Mouse (Mus musculus): ENCODE measurements around the gene Il17ra. TPM values are rescaled to one million over a fixed set of nuclear protein-coding genes. Genes with fewer than 3 reads are reported as not detected.

Gene Il17ra
- total RNA-seq, 2 experiments from 2014 or later, result 12.1 to 17.0 TPM

Other genes with a start within 250 kb of the Il17ra start
- under 1 TPM in 1 of 2 experiments, not detected in 1; 0.32 TPM for gene D330020A13Rik, start 168.9 kb upstream of the Il17ra start, total RNA-seq (2021)
- 1 to 10 TPM in 1 of 2 experiments, under 1 TPM in 1; 0.55 to 1.3 TPM for gene B4galnt3, start 168.7 kb upstream of the Il17ra start, total RNA-seq (2021)
- 10 to 100 TPM; 40.3 to 42.1 TPM for gene Kdm5a, start 99.1 kb upstream of the Il17ra start, total RNA-seq (2021)
- 1 to 10 TPM; 4.1 to 4.7 TPM for gene Ccdc77, start 98.9 kb upstream of the Il17ra start, total RNA-seq (2021)
- gene Tmem121b, start 30.6 kb downstream of the Il17ra start, total RNA-seq (2021), result 10 to 100 TPM; 65.3 to 78.4 TPM
- gene Hdhd5, start 68.1 kb downstream of the Il17ra start, total RNA-seq (2021), result 10 to 100 TPM; 33.0 to 37.0 TPM
- gene Cecr2, start 203.1 kb downstream of the Il17ra start, total RNA-seq (2021), result 1 to 10 TPM; 3.4 to 4.6 TPM

All from left cerebral cortex, postnatal 25 days (tissue).